Mouse (Mus musculus): ENCODE data around the gene Ywhaq. TPM values are rescaled to one million over a fixed set of nuclear protein-coding genes. Genes with fewer than 3 reads are reported as not detected.

Gene Ywhaq
- total and polyA plus RNA-seq, 3 experiments = 217 to 392 (median 234) TPM

- Histone ChIP-seq H3K36me3 (replicated peaks in 1 of 2; ENCODE audit: control insufficient read depth in 1 of 2, insufficient read depth in 1 of 2, low read length in 1 of 2) (peaks cover 2 to 66% of the 10 kb centered on the region in 2 experiments), H3K27me3 (replicated peaks) (no peaks in the 10 kb centered on the region), H3K4me3 (replicated peaks in 1 of 3; ENCODE audit: low read depth in 2 of 3, low read length in 2 of 3, poor library complexity in 1 of 3) (no peak overlapping the region), H3K4me1 (ENCODE audit: control insufficient read depth in 1 of 2, insufficient read depth in 2 of 2) (peaks cover 0 to 17% of the 10 kb centered on the region in 2 experiments; a peak in 2 of 4 replicates), H3K27ac (ENCODE audit: insufficient read depth, low read depth) (no peak overlapping the region), H3K4me2 (ENCODE audit: insufficient read depth, low read depth, poor library complexity, severe bottlenecking) (no peak overlapping the region), H3K9me3 (replicated peaks; ENCODE audit: low read length) (no peaks in the 10 kb centered on the region), H3K9ac (ENCODE audit: insufficient read depth, low read depth) (no peak overlapping the region), H3K79me2 (replicated peaks; ENCODE audit: control insufficient read depth, extremely low read depth, insufficient read depth, poor library complexity, severe bottlenecking) (peaks cover 51% of the 10 kb centered on the region)
- dilution Hi-C loops (cut with MboI; ENCODE audit: extremely low pct_ligation_motif_present, extremely low pct_unique_long_range_greater_than_20kb, low sequenced_read_pairs) (no loop called here), in situ Hi-C loops (cut with MboI; ENCODE audit: low pct_ligation_motif_present, low pct_unique_long_range_greater_than_20kb, low sequenced_read_pairs) (no loop called here)
- DNase-seq (ENCODE audit: extremely low read depth) = no peak
- no peak for TF ChIP-seq UBTF (IDR thresholded peaks at IDR 0.05; ENCODE audit: low read depth, low read length)
- TF ChIP-seq USF2 (conservative IDR thresholded peaks at IDR 0.05; ENCODE audit: low read depth, low read length) = no peak
- TF ChIP-seq EP300 (IDR thresholded peaks at IDR 0.05; ENCODE audit: low read length) = no peak
Measured at GRCm38 (mm10) chr12:21362686-21363085, 54.8 kb downstream of the Ywhaq start.

- dilution Hi-C loops (cut with MboI; ENCODE audit: extremely low pct_ligation_motif_present, extremely low pct_unique_long_range_greater_than_20kb, low sequenced_read_pairs) (no loop called here), in situ Hi-C loops (cut with MboI; ENCODE audit: low pct_ligation_motif_present, low pct_unique_long_range_greater_than_20kb, low sequenced_read_pairs) (no loop called here)
- H3K36me3 ChIP-seq (replicated peaks in 1 of 2; ENCODE audit: control insufficient read depth in 1 of 2, insufficient read depth in 1 of 2, low read length in 1 of 2) = peaks cover 49 to 82% of the 10 kb centered on the region in 2 experiments
- no peak for TF ChIP-seq MEF2A (IDR thresholded peaks at IDR 0.05; ENCODE audit: borderline replicate concordance, low read depth, low read length)
- TF ChIP-seq USF2 (conservative IDR thresholded peaks at IDR 0.05; ENCODE audit: low read depth, low read length) = no peak
- TF ChIP-seq GABPA (IDR thresholded peaks at IDR 0.05; ENCODE audit: insufficient replicate concordance, low read depth, low read length) = no peak
- no peak for TF ChIP-seq CHD2 (IDR thresholded peaks at IDR 0.05; ENCODE audit: low read length)
- TF ChIP-seq MAX (IDR thresholded peaks at IDR 0.05; ENCODE audit: low read length) = no peak
- TF ChIP-seq ZC3H11A (IDR thresholded peaks at IDR 0.05; ENCODE audit: low read depth, low read length) = no peak
- TF ChIP-seq E2F4 (IDR thresholded peaks at IDR 0.05; ENCODE audit: insufficient replicate concordance, low read depth, low read length) = no peak
- TF ChIP-seq KAT2A (IDR thresholded peaks at IDR 0.05; ENCODE audit: insufficient replicate concordance, low read length) = no peak
- TF ChIP-seq CTCF (conservative IDR thresholded peaks at IDR 0.05 in 1 of 2, IDR thresholded peaks at IDR 0.05 in 1 of 2; ENCODE audit: low read depth in 2 of 2, low read length in 2 of 2) = no peak
- no peak for TF ChIP-seq RAD21 (IDR thresholded peaks at IDR 0.05; ENCODE audit: low read depth, low read length)
- no peak for TF ChIP-seq ZMIZ1 (IDR thresholded peaks at IDR 0.05; ENCODE audit: low read depth, low read length)
- TF ChIP-seq TCF12 (IDR thresholded peaks at IDR 0.05; ENCODE audit: low read depth, low read length) = no peak
- no peak for TF ChIP-seq NELFE (IDR thresholded peaks at IDR 0.05; ENCODE audit: low read depth, low read length)
- TF ChIP-seq POLR2A (IDR thresholded peaks at IDR 0.05; ENCODE audit: low read depth, low read length) = no peak
- no peak overlapping the region for H3K27ac ChIP-seq (ENCODE audit: insufficient read depth, low read depth)
- no peaks in the 10 kb centered on the region for H3K27me3 ChIP-seq (replicated peaks)
- no peaks in the 10 kb centered on the region for H3K4me1 ChIP-seq (ENCODE audit: control insufficient read depth in 1 of 2, insufficient read depth in 2 of 2)
- peaks cover 4% of the 10 kb centered on the region; the same call in 1 of the 2 replicates for H3K79me2 ChIP-seq (replicated peaks; ENCODE audit: control insufficient read depth, extremely low read depth, insufficient read depth, poor library complexity, severe bottlenecking)
- DNase-seq (ENCODE audit: extremely low read depth) = no peak
- peaks cover 24% of the 10 kb centered on the region for H3K9me3 ChIP-seq (replicated peaks; ENCODE audit: low read length)
- no peak overlapping the region for H3K9ac ChIP-seq (ENCODE audit: insufficient read depth, low read depth)
- no peak overlapping the region for H3K4me2 ChIP-seq (ENCODE audit: insufficient read depth, low read depth, poor library complexity, severe bottlenecking)
- no peak overlapping the region for H3K4me3 ChIP-seq (replicated peaks in 1 of 3; ENCODE audit: low read depth in 2 of 3, low read length in 2 of 3, poor library complexity in 1 of 3)
Measured at GRCm38 (mm10) chr12:21353681-21354080, 63.8 kb downstream of the Ywhaq start.
